In genomic region chr2:180788843-180789242, GRCm38 (mm10) we compare ENCODE assay signal across 8 mouse cellular contexts. TPM values are rescaled to one million over a fixed set of nuclear protein-coding genes. Genes with fewer than 3 reads are reported as not detected.
DNase-seq lines count a peak whose midpoint lies in the region; ATAC-seq lines count a peak whose summit lies in the region.
"Had no signal": no experiment of that assay in that cellular context is flagged by ENCODE, and none has a peak within 500 bp of the region (broad histone marks: within the 10 kb centered on the region; RNA-seq: fewer than 3 reads in every experiment).

No protein-coding gene starts in this region.

- H3K4me2 ChIP-seq in midbrain, embryonic 11.5 days = no peak overlapping the region
- H3K4me2 ChIP-seq: liver, embryonic 13.5 days had no signal

- no peak overlapping the region for H3K9ac ChIP-seq in midbrain, embryonic 11.5 days (ENCODE audit: low read length)
- H3K9ac ChIP-seq: liver, embryonic 13.5 days had no signal

- H3K9me3 ChIP-seq in midbrain, embryonic 11.5 days (ENCODE audit: control insufficient read depth, low read length) = no peaks in the 10 kb centered on the region
- H3K9me3 ChIP-seq: liver, embryonic 13.5 days had no signal

- peak; percentile 14 to 30 for DNase-seq in kidney, postnatal 36 days
- DNase-seq in kidney, adult 18-20 months = no peak
- peak; percentile 67 for DNase-seq in cerebellum, adult 11 months
- peak; percentile 91 to 93 for DNase-seq in cerebellum, postnatal 10 days
- peak; percentile 77 for DNase-seq in midbrain, embryonic 11.5 days (ENCODE audit: low spot score, missing footprints)
- DNase-seq in urinary bladder, postnatal 36 days (ENCODE audit: low spot score in 2 of 2) = no peak
- DNase-seq in embryo, embryonic 11 days = no peak
- DNase-seq: liver, embryonic 13.5 days had no signal

- 0 out of 2 replicates have a peak, but pooled peaks have one; percentile 48 for ATAC-seq in midbrain, embryonic 11.5 days (ENCODE audit: low FRiP score)

- no peaks in the 10 kb centered on the region for H3K4me1 ChIP-seq in midbrain, embryonic 11.5 days (ENCODE audit: control insufficient read depth, insufficient read depth, low read length)
- H3K4me1 ChIP-seq: liver, embryonic 13.5 days had no signal

- no peak overlapping the region for H3K4me3 ChIP-seq in midbrain, embryonic 11.5 days (ENCODE audit: low read depth, low read length)
- H3K4me3 ChIP-seq: liver, embryonic 13.5 days had no signal

- no peaks in the 10 kb centered on the region for H3K36me3 ChIP-seq in midbrain, embryonic 11.5 days (ENCODE audit: control insufficient read depth, insufficient read depth, low read length)
- H3K36me3 ChIP-seq: liver, embryonic 13.5 days had no signal

- WGBS in midbrain, embryonic 11.5 days = 16% methylated on average over 6 of the region's 7 CpGs

- no peak overlapping the region for H3K27ac ChIP-seq in midbrain, embryonic 11.5 days (ENCODE audit: low read depth, low read length)
- H3K27ac ChIP-seq: liver, embryonic 13.5 days had no signal

- H3K27me3 ChIP-seq in midbrain, embryonic 11.5 days (ENCODE audit: control insufficient read depth, insufficient read depth, low read length) = no peaks in the 10 kb centered on the region

RNA-seq across cellular contexts. Expression of gene Bhlhe23, which starts 12.1 kb away (rescaled TPM):
- polyA plus RNA-seq in midbrain, embryonic 11.5 days (2014; fragmentation: Nextera tagmentation; extraction: Ambion mirVana) = 22.2 and 23.5 TPM in 2 replicates
- polyA plus RNA-seq: liver, embryonic 13.5 days had no signal

Comparison
In these comparisons a context has a peak if more than half of its experiments do, and no peak if none do; other contexts are left out.
1. DNase-seq: peak in kidney, postnatal 36 days (2 of 2), cerebellum, adult 11 months (single experiment), cerebellum, postnatal 10 days (2 of 2) and midbrain, embryonic 11.5 days (single experiment); none in kidney, adult 18-20 months (single experiment), urinary bladder, postnatal 36 days (0 of 2) and embryo, embryonic 11 days (single experiment).